Comparison of ENCODE assay signal across 8 mouse cellular contexts in genomic region chr1:131797202-131797909, GRCm38 (mm10). TPM values are rescaled to one million over a fixed set of nuclear protein-coding genes. Genes with fewer than 3 reads are reported as not detected.
DNase-seq lines count a peak whose midpoint lies in the region; ATAC-seq and TF ChIP-seq lines count a peak whose summit lies in the region.

Gene Pm20d1 (plus strand): TSS chr1:131797381.

- 10% methylated on average over 26 of the region's 26 CpGs for WGBS in intestine, embryonic 15.5 days
- 4% methylated on average over 26 of the region's 26 CpGs for WGBS in liver, adult 2 months
- WGBS in midbrain, embryonic 14.5 days = 7% methylated on average over 26 of the region's 26 CpGs

- H3K79me2 ChIP-seq in liver, adult 2 months (ENCODE audit: control insufficient read depth, insufficient read depth, low read length) = no peaks in the 10 kb centered on the region; the same call in 1 of the 2 replicates

- no peaks in the 10 kb centered on the region for H3K9me3 ChIP-seq in intestine, embryonic 15.5 days
- H3K9me3 ChIP-seq in midbrain, embryonic 14.5 days (ENCODE audit: control insufficient read depth, low read length) = no peaks in the 10 kb centered on the region

- peak within 1 kb of the TSS; percentile 26; the same call in 1 of the 2 replicates for H3K4me3 ChIP-seq in intestine, embryonic 15.5 days (replicated peaks)
- peak within 1 kb of the TSS; percentile 60 for H3K4me3 ChIP-seq in liver, adult 2 months (ENCODE audit: insufficient read depth, low read depth, low read length)
- peak within 1 kb of the TSS; percentile 17; the same call in 1 of the 2 replicates for H3K4me3 ChIP-seq in midbrain, embryonic 14.5 days (replicated peaks; ENCODE audit: low read depth, low read length)

- H3K27me3 ChIP-seq in intestine, embryonic 15.5 days (replicated peaks) = no peaks in the 10 kb centered on the region
- H3K27me3 ChIP-seq in liver, adult 2 months (ENCODE audit: control insufficient read depth, insufficient read depth, low read length) = no peaks in the 10 kb centered on the region
- H3K27me3 ChIP-seq in midbrain, embryonic 14.5 days (ENCODE audit: control insufficient read depth, insufficient read depth, low read length) = no peaks in the 10 kb centered on the region

- H3K36me3 ChIP-seq in intestine, embryonic 15.5 days = no peaks in the 10 kb centered on the region
- peaks cover 12% of the 10 kb centered on the region; the same call in 1 of the 2 replicates for H3K36me3 ChIP-seq in liver, adult 2 months (ENCODE audit: control insufficient read depth, insufficient read depth, low read length)
- H3K36me3 ChIP-seq in midbrain, embryonic 14.5 days (ENCODE audit: control insufficient read depth, insufficient read depth, low read length) = no peaks in the 10 kb centered on the region

- no peak for TF ChIP-seq CTCF in liver, adult 2 months (IDR thresholded peaks at IDR 0.05; ENCODE audit: low read depth, low read length)

- 0 out of 2 replicates have a peak, but pooled peaks cover 3% of the 10 kb centered on the region for H3K4me1 ChIP-seq in intestine, embryonic 15.5 days (replicated peaks)
- H3K4me1 ChIP-seq in liver, adult 2 months (ENCODE audit: control insufficient read depth, insufficient read depth, low read length) = peaks cover 8% of the 10 kb centered on the region
- H3K4me1 ChIP-seq in midbrain, embryonic 14.5 days (ENCODE audit: control insufficient read depth, insufficient read depth, low read length) = no peaks in the 10 kb centered on the region

- H3K9ac ChIP-seq in intestine, embryonic 15.5 days = peak within 1 kb of the TSS; percentile 28
- H3K9ac ChIP-seq in liver, adult 2 months (ENCODE audit: low read depth, low read length) = peak within 1 kb of the TSS; percentile 70
- H3K9ac ChIP-seq in midbrain, embryonic 14.5 days (replicated peaks; ENCODE audit: low read length) = peak within 1 kb of the TSS; percentile 34; the same call in 1 of the 2 replicates

- H3K4me2 ChIP-seq in intestine, embryonic 15.5 days (replicated peaks) = peak within 1 kb of the TSS; percentile 60
- H3K4me2 ChIP-seq in midbrain, embryonic 14.5 days (ENCODE audit: low read length) = peak within 1 kb of the TSS; percentile 52

- H3K27ac ChIP-seq in intestine, embryonic 15.5 days = no peak within 1 kb of the TSS
- peak within 1 kb of the TSS; percentile 93 for H3K27ac ChIP-seq in liver, adult 2 months (replicated peaks; ENCODE audit: insufficient read depth, low read depth, low read length)
- no peak within 1 kb of the TSS for H3K27ac ChIP-seq in midbrain, embryonic 14.5 days (replicated peaks; ENCODE audit: low read depth, low read length)

- DNase-seq in cerebellum, adult 18-20 months = peak; percentile 7 to 9
- no peak for DNase-seq in cerebellum, adult 11 months
- DNase-seq in embryo, embryonic 10.5 days (ENCODE audit: low spot score) = peak; percentile 77
- DNase-seq in heart, adult 18-20 months = peak; percentile 63 to 65
- peak; percentile 99 for DNase-seq in liver, adult 2 months (ENCODE audit: extremely low read depth, low read depth, low spot score)
- peak; percentile 39 for DNase-seq in midbrain, embryonic 14.5 days
- peak; percentile 60 for DNase-seq in urinary bladder, adult 2 months (ENCODE audit: low spot score)

- peak; percentile 88 for ATAC-seq in intestine, embryonic 15.5 days
- ATAC-seq in midbrain, embryonic 14.5 days (ENCODE audit: low FRiP score, low TSS enrichment) = no peak

- TF ChIP-seq POLR2A in liver, adult 2 months (IDR thresholded peaks at IDR 0.05; ENCODE audit: extremely low read depth, insufficient read depth, low read length) = peak; percentile 92

RNA-seq across cellular contexts. Expression of gene Pm20d1, which starts in this region (rescaled TPM):
- 1 to 10 TPM; 7.4 to 9.1 TPM for total RNA-seq in heart, adult 18-20 months (2021)
- polyA plus RNA-seq in intestine, embryonic 15.5 days (2015; fragmentation: Nextera tagmentation; extraction: Ambion mirVana) = 3.8 and 5.6 TPM in 2 replicates
- 35.5 and 40.5 TPM in 2 replicates for total RNA-seq in liver, adult 2 months (2014; rRNA removed)
- 62.0 and 78.1 TPM in 2 replicates for polyA plus RNA-seq in liver, adult 2 months (2012; rRNA removed)
- polyA plus RNA-seq in midbrain, embryonic 14.5 days (2014; fragmentation: Nextera tagmentation; extraction: Ambion mirVana) = 0.09 and 0.20 TPM in 2 replicates
- 6.5 TPM in 2 replicates for polyA plus RNA-seq in urinary bladder, adult 2 months (2012; rRNA removed)

Comparison
In these comparisons a context has a peak if more than half of its experiments do, and no peak if none do; other contexts are left out.
1. Peak in DNase-seq, H3K4me3 ChIP-seq, H3K9ac ChIP-seq and H3K4me2 ChIP-seq in midbrain, embryonic 14.5 days; RNA of the gene not detected or under 1 TPM.